Mouse (Mus musculus): ENCODE data around the gene Gm42417.

GRCm38 (mm10) chr1:36550075-36550863, 11.0 kb upstream of the Gm42417 start:
- no peak for TF ChIP-seq POLR2A (IDR thresholded peaks at IDR 0.05; ENCODE audit: low read depth, low read length)
- no peak for TF ChIP-seq CTCF (IDR thresholded peaks at IDR 0.05; ENCODE audit: extremely low read depth, insufficient read length, insufficient replicate concordance, low read depth, low read length)
